Mouse (Mus musculus) erythroblast, embryonic 14.5 days (primary cell): Measurements from ENCODE around the gene Pmm2. TPM values are rescaled to one million over a fixed set of nuclear protein-coding genes. Genes with fewer than 3 reads are reported as not detected.
A peak's percentile ranks its signal among the peaks of the same experiment; 100 is the strongest.

Experiments used
- H3K27me3 ChIP-seq: 2 replicates; pipeline ENCODE4 v1.6.1; 2012; ENCODE audit warnings: inconsistent platforms; ENCODE audit not compliant: control insufficient read depth
- H3K36me3 ChIP-seq: 2 replicates; pipeline ENCODE4 v1.6.1; 2012; ENCODE audit warnings: mild to moderate bottlenecking, inconsistent platforms; ENCODE audit not compliant: control insufficient read depth
- H3K4me1 ChIP-seq: 2 replicates; pipeline ENCODE4 v1.6.1; 2012; ENCODE audit warnings: inconsistent platforms; ENCODE audit not compliant: control insufficient read depth
- H3K4me3 ChIP-seq: replicated peaks from 2 replicates; pipeline ENCODE3; 2012; ENCODE audit warnings: moderate library complexity, mild to moderate bottlenecking, inconsistent platforms
- H3K9me3 ChIP-seq: 2 replicates; pipeline ENCODE4 v1.6.1; 2012; ENCODE audit warnings: low read length, inconsistent platforms, mixed read lengths; ENCODE audit not compliant: control insufficient read depth
- GATA1 ChIP-seq: IDR thresholded peaks from 2 replicates; pipeline ENCODE4 v1.6.1; 2012; ENCODE audit warnings: low read length, inconsistent platforms, mixed read lengths
- TAL1 ChIP-seq: IDR thresholded peaks from 3 replicates; pipeline ENCODE4 v1.6.1; 2012; ENCODE audit warnings: low read length, inconsistent platforms, mixed read lengths
- polyA plus RNA-seq: library from polyadenylated mRNA; stranded (reverse); fragments of >175 nt; gene quantifications from 2 replicates; pipeline ENCODE4 v1.2.3, GENCODE M21; 2012

Pmm2 gene
- polyA plus RNA-seq, 1 experiment = 1.6 TPM

GRCm38 (mm10) chr16:8673343-8673742 is 35.9 kb downstream of the Pmm2 start:
- H3K9me3 ChIP-seq = no peaks in the 10 kb centered on the region
- H3K4me1 ChIP-seq = peaks cover 94% of the 10 kb centered on the region
- H3K36me3 ChIP-seq = peaks cover 43% of the 10 kb centered on the region
- TF ChIP-seq GATA1 (no peak), TAL1 (no peak)
- H3K27me3 ChIP-seq = 0 out of 2 replicates have a peak, but pooled peaks cover 2% of the 10 kb centered on the region
- no peak overlapping the region for H3K4me3 ChIP-seq

GRCm38 (mm10) chr16:8674165-8674564 is 36.7 kb downstream of the Pmm2 start:
- Histone ChIP-seq H3K4me1 (peaks cover 94% of the 10 kb centered on the region), H3K36me3 (peaks cover 41% of the 10 kb centered on the region), H3K4me3 (peak overlapping the region; percentile 42), H3K27me3 (0 out of 2 replicates have a peak, but pooled peaks cover 2% of the 10 kb centered on the region), H3K9me3 (no peaks in the 10 kb centered on the region)
- no peak for TF ChIP-seq GATA1
- no peak for TF ChIP-seq TAL1

- H3K27me3 ChIP-seq = 0 out of 2 replicates have a peak, but pooled peaks cover 2% of the 10 kb centered on the region
- no peaks in the 10 kb centered on the region for H3K9me3 ChIP-seq
- TF ChIP-seq GATA1 (no peak), TAL1 (no peak)
- peaks cover 37% of the 10 kb centered on the region for H3K36me3 ChIP-seq
- peak overlapping the region; percentile 52 for H3K4me3 ChIP-seq
- peaks cover 92% of the 10 kb centered on the region for H3K4me1 ChIP-seq
These were observed 38.1 kb downstream of the Pmm2 start for GRCm38 (mm10) chr16:8675559-8675958.

- Histone ChIP-seq H3K36me3 (peaks cover 39% of the 10 kb centered on the region), H3K9me3 (no peaks in the 10 kb centered on the region), H3K4me1 (peaks cover 92% of the 10 kb centered on the region), H3K4me3 (peak overlapping the region; percentile 52), H3K27me3 (0 out of 2 replicates have a peak, but pooled peaks cover 2% of the 10 kb centered on the region)
- TF ChIP-seq GATA1 = peak; percentile 52
- peak; percentile 87 for TF ChIP-seq TAL1
These were observed 38.8 kb downstream of the Pmm2 start for GRCm38 (mm10) chr16:8676228-8676627.

- Histone ChIP-seq H3K4me1 (peaks cover 87% of the 10 kb centered on the region), H3K4me3 (peak overlapping the region; percentile 52)
- no peak for TF ChIP-seq TAL1
- no peak for TF ChIP-seq GATA1
These were observed 39.3 kb downstream of the Pmm2 start for GRCm38 (mm10) chr16:8676800-8677199.

GRCm38 (mm10) chr16:8678035-8678434 is 40.6 kb downstream of the Pmm2 start:
- no peak for TF ChIP-seq TAL1
- no peak for TF ChIP-seq GATA1
- peak overlapping the region; percentile 2 for H3K4me3 ChIP-seq
- peaks cover 87% of the 10 kb centered on the region for H3K4me1 ChIP-seq
- no peaks in the 10 kb centered on the region for H3K9me3 ChIP-seq
- H3K36me3 ChIP-seq = peaks cover 55% of the 10 kb centered on the region
- H3K27me3 ChIP-seq = 0 out of 2 replicates have a peak, but pooled peaks cover 2% of the 10 kb centered on the region

More at GRCm38 (mm10) chr16:8676800-8677199, 39.3 kb downstream of the Pmm2 start:
- H3K36me3 ChIP-seq = peaks cover 45% of the 10 kb centered on the region
- H3K27me3 ChIP-seq = 0 out of 2 replicates have a peak, but pooled peaks cover 2% of the 10 kb centered on the region
- H3K9me3 ChIP-seq = no peaks in the 10 kb centered on the region

DNA sequence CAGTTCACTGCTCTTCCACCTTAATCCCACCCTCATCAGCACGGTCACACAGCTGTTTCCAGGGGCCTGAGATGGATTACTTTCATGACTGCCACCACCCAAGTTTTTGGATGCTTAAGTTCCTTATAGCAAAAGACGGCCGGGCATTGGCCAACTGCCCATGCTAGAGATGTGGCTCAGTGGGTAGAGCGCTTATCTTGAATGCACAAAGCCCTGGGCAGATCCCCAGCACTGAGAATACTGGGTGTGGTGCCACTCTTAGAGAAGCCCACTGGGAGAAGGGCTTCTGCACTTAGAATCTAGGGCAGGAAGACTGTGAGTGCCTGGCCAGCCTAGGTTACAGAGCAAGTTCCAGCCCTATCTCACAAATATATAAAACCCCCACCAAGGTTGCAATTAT is 41.2 kb downstream of the Pmm2 start:
- Histone ChIP-seq H3K9me3 (no peaks in the 10 kb centered on the region), H3K4me1 (peaks cover 87% of the 10 kb centered on the region), H3K4me3 (no peak overlapping the region), H3K27me3 (0 out of 2 replicates have a peak, but pooled peaks cover 2% of the 10 kb centered on the region), H3K36me3 (peaks cover 61% of the 10 kb centered on the region)
- TF ChIP-seq GATA1 = no peak
- TF ChIP-seq TAL1 = no peak

DNA sequence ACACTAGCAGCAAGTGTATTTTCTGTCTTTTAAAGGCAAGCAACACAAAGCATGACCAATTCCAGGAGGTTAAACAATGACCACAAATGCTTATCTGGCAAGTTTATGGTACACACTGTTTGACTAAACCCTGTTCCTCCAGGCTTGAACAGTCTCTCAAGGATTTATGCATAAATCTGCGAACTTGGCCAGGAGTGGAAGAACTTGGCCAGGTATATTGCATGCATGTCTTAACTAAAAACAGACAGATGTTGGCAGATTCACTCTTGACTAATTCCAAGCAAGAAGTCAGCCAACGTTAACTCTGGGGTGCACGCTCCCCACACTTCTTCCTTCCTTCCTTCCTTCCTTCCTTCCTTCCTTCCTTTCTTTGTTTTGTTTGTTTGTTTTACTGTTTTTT is 42.3 kb downstream of the Pmm2 start:
- peaks cover 72% of the 10 kb centered on the region for H3K36me3 ChIP-seq
- TF ChIP-seq TAL1 = no peak
- no peak for TF ChIP-seq GATA1
- peaks cover 86% of the 10 kb centered on the region for H3K4me1 ChIP-seq
- no peaks in the 10 kb centered on the region for H3K9me3 ChIP-seq
- no peaks in the 10 kb centered on the region for H3K27me3 ChIP-seq
- no peak overlapping the region for H3K4me3 ChIP-seq

GRCm38 (mm10) chr16:8680470-8680869 is 43.0 kb downstream of the Pmm2 start, which contains the start of gene Gm5767:
Gene Gm5767 (plus strand): TSS chr16:8680770.
- peaks cover 87% of the 10 kb centered on the region for H3K4me1 ChIP-seq
- H3K9me3 ChIP-seq = no peaks in the 10 kb centered on the region
- no peak within 1 kb of the TSS for H3K4me3 ChIP-seq
- TF ChIP-seq TAL1 (no peak), GATA1 (no peak)
- H3K36me3 ChIP-seq = peaks cover 76% of the 10 kb centered on the region
- H3K27me3 ChIP-seq = no peaks in the 10 kb centered on the region

DNA sequence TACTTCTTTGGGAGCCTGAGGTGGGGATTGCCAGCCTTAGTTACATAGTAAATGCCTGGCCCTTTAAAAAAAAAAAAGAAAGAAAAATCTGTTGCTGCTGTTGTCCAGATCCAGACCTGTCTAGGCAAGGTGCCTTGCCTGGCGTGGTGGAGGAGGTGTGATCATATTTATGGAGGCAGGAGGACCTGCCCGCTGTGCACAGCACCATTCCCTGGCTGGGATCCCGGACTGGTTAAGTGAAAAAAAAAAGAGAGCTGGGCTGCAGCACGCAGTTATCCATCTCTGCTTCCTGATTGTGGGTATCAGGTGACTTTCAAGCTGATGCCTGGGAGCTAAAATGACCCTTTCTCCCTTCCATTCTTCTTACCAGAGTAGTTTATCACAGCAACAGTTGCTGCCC is 47.6 kb downstream of the Pmm2 start:
- TF ChIP-seq TAL1 (no peak), GATA1 (no peak)
- Histone ChIP-seq H3K27me3 (no peaks in the 10 kb centered on the region), H3K4me1 (peaks cover 88% of the 10 kb centered on the region), H3K36me3 (peaks cover 96% of the 10 kb centered on the region), H3K9me3 (no peaks in the 10 kb centered on the region), H3K4me3 (no peak overlapping the region)
